Mouse (Mus musculus): ENCODE data around the gene Rasgrp1.
A peak's percentile ranks its signal among the peaks of the same experiment; 100 is the strongest.

DNA sequence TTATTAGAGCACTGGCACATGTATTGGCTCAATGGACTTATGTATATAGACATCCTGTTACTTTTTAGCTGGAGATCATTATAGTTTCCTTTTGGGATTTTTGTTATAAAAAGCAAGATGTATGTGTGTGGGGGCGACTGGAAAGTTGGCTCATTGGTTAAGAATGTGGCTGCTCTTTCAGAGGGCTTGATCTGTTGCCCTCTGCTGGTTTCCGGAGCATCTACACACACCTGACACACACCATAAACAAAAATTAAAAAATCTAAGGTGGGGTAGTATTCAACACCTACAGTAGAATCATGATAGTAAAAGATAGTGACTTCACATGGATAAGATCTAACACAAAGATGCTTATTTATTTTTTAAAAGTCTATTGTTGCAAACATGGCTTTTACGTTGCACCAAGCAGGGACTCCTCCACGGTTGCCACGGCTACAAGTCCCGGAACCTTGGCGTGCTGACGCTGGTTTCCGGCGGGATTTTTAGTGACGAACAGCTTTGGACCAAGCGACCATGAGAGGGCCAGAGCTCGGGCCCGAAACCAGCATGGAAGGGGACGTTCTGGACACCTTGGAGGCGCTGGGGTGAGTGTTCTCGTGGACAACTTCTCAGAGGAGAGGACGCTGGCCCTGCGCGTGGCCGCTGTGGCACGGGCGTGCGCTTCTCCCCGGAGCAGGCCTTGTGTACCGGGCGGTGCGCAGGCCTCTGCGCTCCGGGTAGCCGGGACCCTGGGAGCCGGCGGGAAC is 93.4 kb downstream of the Rasgrp1 start, which contains the start of gene Fam98b:
- TF ChIP-seq IRF4 (IDR thresholded peaks at IDR 0.05; ENCODE audit: low read depth, low read length) (peak; percentile 68; the same call in 1 of the 2 replicates), CTCF (conservative IDR thresholded peaks at IDR 0.05 in 1 of 2, IDR thresholded peaks at IDR 0.05 in 1 of 2; ENCODE audit: low read depth in 2 of 2, low read length in 2 of 2) (peak; percentile 53 to 75)
